Mouse (Mus musculus): ENCODE measurements around the gene Man1a. TPM values are rescaled to one million over a fixed set of nuclear protein-coding genes. Genes with fewer than 3 reads are reported as not detected.

The Man1a gene
- polyA plus RNA-seq, 1 experiment from 2014 or later: 4.0 TPM

DNA sequence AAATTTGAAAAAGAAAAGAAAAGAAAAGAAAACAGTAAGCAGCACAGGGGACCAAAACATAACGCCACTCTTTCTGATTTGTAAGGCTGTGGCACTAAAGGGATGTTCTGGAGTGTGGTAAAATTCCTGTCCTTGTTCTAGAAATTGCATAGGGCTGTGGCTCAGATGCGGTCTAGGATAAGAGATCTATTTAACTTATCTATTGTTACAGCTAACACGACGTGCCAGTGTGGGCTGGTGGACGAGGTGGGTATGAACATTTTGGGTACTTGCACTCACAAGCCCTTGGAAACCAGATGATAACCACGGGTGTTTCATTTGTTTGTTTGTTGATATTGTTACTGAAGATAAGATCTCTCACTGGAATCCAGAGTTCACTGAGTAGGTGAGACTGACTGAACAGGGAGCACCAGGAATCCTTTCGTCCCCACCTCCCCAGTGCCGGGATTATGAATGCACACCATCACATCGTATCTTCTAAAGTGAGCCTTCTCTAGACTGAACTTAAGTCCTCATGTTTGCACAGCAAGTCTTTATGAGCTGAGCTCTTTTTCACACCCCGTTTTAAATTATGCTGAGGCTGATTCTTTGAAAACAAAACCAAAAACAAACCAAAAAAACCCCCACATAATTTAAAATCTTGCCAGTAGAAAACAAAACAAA, 38.9 kb downstream of the Man1a start:
- H3K9ac ChIP-seq: no peak overlapping the region
- H3K4me3 ChIP-seq: no peak overlapping the region
- no peaks in the 10 kb centered on the region for H3K27me3 ChIP-seq
- H3K4me2 ChIP-seq: no peak overlapping the region
- no peak overlapping the region for H3K27ac ChIP-seq
- WGBS: 79% methylated on average over 10 of the region's 10 CpGs
- H3K36me3 ChIP-seq: no peaks in the 10 kb centered on the region
- H3K9me3 ChIP-seq: no peaks in the 10 kb centered on the region
- no peaks in the 10 kb centered on the region for H3K4me1 ChIP-seq
- ATAC-seq (ENCODE audit: insufficient number of reproducible peaks, insufficient read depth, low FRiP score, low TSS enrichment, low read depth): no peak

- ATAC-seq (ENCODE audit: insufficient number of reproducible peaks, insufficient read depth, low FRiP score, low TSS enrichment, low read depth): no peak
- H3K27ac ChIP-seq: no peak overlapping the region
- H3K9ac ChIP-seq: no peak overlapping the region
- H3K4me2 ChIP-seq: no peak overlapping the region
- H3K4me1 ChIP-seq: no peaks in the 10 kb centered on the region
- H3K4me3 ChIP-seq: no peak overlapping the region
- H3K9me3 ChIP-seq: no peaks in the 10 kb centered on the region
- H3K36me3 ChIP-seq: no peaks in the 10 kb centered on the region
- H3K27me3 ChIP-seq: no peaks in the 10 kb centered on the region
- 100% methylated on average over 1 of the region's 1 CpGs for WGBS
These were observed 40.8 kb downstream of the Man1a start for GRCm38 (mm10) chr10:54035586-54035985.

DNA sequence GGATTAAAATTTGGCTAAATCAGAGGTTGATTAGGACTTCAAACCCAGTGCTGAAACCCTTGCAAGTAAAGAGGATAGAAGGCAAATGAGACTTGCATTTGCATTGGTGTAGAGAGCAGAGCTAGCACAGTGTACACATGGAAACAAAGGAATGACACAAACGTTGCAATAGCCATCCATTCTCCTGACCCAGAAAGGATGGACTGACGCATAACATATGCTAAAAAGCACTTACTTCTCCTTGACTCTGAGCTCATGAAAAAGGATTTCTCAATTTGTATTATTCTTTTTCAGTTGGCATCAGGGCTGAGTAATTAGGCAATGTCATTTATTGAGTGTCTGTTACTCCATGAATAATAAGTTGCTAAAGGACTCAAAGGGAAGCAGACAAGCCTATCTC, 41.6 kb downstream of the Man1a start:
- 67% methylated on average over 2 of the region's 2 CpGs for WGBS
- Histone ChIP-seq H3K27me3 (no peaks in the 10 kb centered on the region), H3K36me3 (no peaks in the 10 kb centered on the region), H3K27ac (no peak overlapping the region), H3K9ac (no peak overlapping the region), H3K4me1 (no peaks in the 10 kb centered on the region), H3K4me3 (no peak overlapping the region), H3K4me2 (no peak overlapping the region), H3K9me3 (no peaks in the 10 kb centered on the region)
- no peak for ATAC-seq (ENCODE audit: insufficient number of reproducible peaks, insufficient read depth, low FRiP score, low TSS enrichment, low read depth)

- ATAC-seq (ENCODE audit: insufficient number of reproducible peaks, insufficient read depth, low FRiP score, low TSS enrichment, low read depth): no peak
- Histone ChIP-seq H3K4me1 (no peaks in the 10 kb centered on the region), H3K9ac (no peak overlapping the region), H3K9me3 (no peaks in the 10 kb centered on the region), H3K4me3 (no peak overlapping the region), H3K27me3 (no peaks in the 10 kb centered on the region), H3K4me2 (no peak overlapping the region), H3K36me3 (no peaks in the 10 kb centered on the region), H3K27ac (no peak overlapping the region)
- 87% methylated on average over 9 of the region's 9 CpGs for WGBS
These were observed 43.9 kb downstream of the Man1a start for GRCm38 (mm10) chr10:54032316-54033092.

GRCm38 (mm10) chr10:54028866-54029265, 47.5 kb downstream of the Man1a start:
- Histone ChIP-seq H3K4me3 (no peak overlapping the region), H3K4me2 (no peak overlapping the region), H3K9ac (no peak overlapping the region), H3K4me1 (no peaks in the 10 kb centered on the region), H3K9me3 (no peaks in the 10 kb centered on the region), H3K27ac (no peak overlapping the region), H3K27me3 (no peaks in the 10 kb centered on the region), H3K36me3 (no peaks in the 10 kb centered on the region)
- ATAC-seq (ENCODE audit: insufficient number of reproducible peaks, insufficient read depth, low FRiP score, low TSS enrichment, low read depth): no peak
- 85% methylated on average over 4 of the region's 4 CpGs for WGBS

DNA sequence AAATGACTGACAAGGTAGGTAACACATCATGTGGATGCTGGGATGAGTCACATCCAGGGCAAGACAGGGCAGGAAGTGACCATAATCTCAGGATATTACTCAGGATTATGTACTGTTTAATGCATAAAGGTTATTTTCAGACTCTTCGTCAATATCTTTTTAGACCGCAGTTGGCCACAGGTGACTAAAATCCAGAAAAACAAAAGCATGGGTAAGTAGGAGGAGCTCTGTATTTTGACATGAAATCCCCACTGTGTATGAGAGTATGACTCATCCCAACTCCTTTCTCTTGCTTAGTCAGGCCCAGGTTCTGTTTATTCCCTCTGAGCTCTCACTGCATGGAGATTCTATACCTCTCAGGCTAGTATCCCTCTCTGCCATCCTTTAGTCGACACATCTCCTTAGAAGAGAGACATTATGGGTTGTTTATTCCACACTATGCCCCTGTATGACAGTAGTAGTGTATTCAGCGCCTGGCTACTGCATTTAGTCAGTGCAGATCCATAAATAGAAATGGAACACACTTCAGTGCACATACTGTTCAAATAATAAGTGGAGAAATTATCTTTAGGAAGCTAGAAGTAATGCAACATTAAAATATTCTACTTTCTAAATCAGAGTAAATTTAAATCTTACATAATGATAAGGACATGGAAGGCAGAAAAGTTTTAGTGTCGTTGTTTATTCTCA, 49.5 kb downstream of the Man1a start:
- H3K9ac ChIP-seq: no peak overlapping the region
- no peaks in the 10 kb centered on the region for H3K4me1 ChIP-seq
- H3K9me3 ChIP-seq: no peaks in the 10 kb centered on the region
- H3K27me3 ChIP-seq: no peaks in the 10 kb centered on the region
- H3K4me3 ChIP-seq: no peak overlapping the region
- no peak overlapping the region for H3K27ac ChIP-seq
- WGBS: 86% methylated on average over 5 of the region's 5 CpGs
- no peak overlapping the region for H3K4me2 ChIP-seq
- ATAC-seq (ENCODE audit: insufficient number of reproducible peaks, insufficient read depth, low FRiP score, low TSS enrichment, low read depth): no peak
- H3K36me3 ChIP-seq: no peaks in the 10 kb centered on the region

- Histone ChIP-seq H3K36me3 (no peaks in the 10 kb centered on the region), H3K9ac (no peak overlapping the region), H3K27me3 (no peaks in the 10 kb centered on the region), H3K27ac (no peak overlapping the region), H3K4me2 (no peak overlapping the region), H3K9me3 (no peaks in the 10 kb centered on the region), H3K4me1 (no peaks in the 10 kb centered on the region), H3K4me3 (no peak overlapping the region)
- ATAC-seq (ENCODE audit: insufficient number of reproducible peaks, insufficient read depth, low FRiP score, low TSS enrichment, low read depth): no peak
- 93% methylated on average over 4 of the region's 4 CpGs for WGBS
These were observed 50.3 kb downstream of the Man1a start for GRCm38 (mm10) chr10:54026101-54026500.

GRCm38 (mm10) chr10:54017904-54018454, 58.4 kb downstream of the Man1a start:
- H3K27me3 ChIP-seq: no peaks in the 10 kb centered on the region
- H3K36me3 ChIP-seq: no peaks in the 10 kb centered on the region
- ATAC-seq (ENCODE audit: insufficient number of reproducible peaks, insufficient read depth, low FRiP score, low TSS enrichment, low read depth): no peak
- WGBS: 47% methylated on average over 5 of the region's 5 CpGs
- H3K27ac ChIP-seq: no peak overlapping the region
- H3K9me3 ChIP-seq: no peaks in the 10 kb centered on the region
- no peaks in the 10 kb centered on the region for H3K4me1 ChIP-seq
- no peak overlapping the region for H3K4me3 ChIP-seq
- no peak overlapping the region for H3K4me2 ChIP-seq
- H3K9ac ChIP-seq: no peak overlapping the region

DNA sequence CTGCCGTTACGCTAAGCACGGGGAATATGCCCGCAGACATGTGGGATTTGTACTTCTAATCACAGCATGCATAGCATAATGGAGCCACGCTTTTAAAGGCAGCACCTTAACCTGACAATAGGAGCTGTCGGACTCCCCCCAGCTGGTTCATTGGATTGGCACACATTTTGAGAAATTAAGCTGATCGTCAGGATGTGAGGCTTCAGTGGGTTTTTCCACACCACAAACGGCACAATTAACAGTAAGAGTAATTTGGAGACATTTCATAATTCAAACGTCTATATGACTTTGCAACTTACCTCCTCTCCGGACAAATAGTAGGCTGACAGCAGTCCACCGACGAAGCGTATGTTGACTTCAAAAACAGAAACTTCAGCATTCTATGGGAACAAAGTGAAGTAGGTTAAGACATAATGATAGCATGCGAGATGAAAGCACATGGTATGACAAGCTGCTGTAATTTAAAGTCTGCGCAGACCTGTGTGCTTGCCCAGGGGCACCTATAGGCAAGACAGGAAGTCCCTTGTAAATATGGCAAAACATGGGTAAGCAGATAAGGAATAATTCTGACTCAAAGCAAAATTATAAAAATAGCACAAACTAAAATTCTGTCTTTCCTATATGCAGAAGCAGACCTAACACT, 62.2 kb downstream of the Man1a start:
- Histone ChIP-seq H3K4me2 (no peak overlapping the region), H3K4me1 (no peaks in the 10 kb centered on the region), H3K27ac (no peak overlapping the region), H3K9ac (no peak overlapping the region), H3K4me3 (no peak overlapping the region), H3K36me3 (no peaks in the 10 kb centered on the region), H3K9me3 (no peaks in the 10 kb centered on the region), H3K27me3 (no peaks in the 10 kb centered on the region)
- WGBS: 66% methylated on average over 15 of the region's 15 CpGs
- ATAC-seq (ENCODE audit: insufficient number of reproducible peaks, insufficient read depth, low FRiP score, low TSS enrichment, low read depth): no peak

DNA sequence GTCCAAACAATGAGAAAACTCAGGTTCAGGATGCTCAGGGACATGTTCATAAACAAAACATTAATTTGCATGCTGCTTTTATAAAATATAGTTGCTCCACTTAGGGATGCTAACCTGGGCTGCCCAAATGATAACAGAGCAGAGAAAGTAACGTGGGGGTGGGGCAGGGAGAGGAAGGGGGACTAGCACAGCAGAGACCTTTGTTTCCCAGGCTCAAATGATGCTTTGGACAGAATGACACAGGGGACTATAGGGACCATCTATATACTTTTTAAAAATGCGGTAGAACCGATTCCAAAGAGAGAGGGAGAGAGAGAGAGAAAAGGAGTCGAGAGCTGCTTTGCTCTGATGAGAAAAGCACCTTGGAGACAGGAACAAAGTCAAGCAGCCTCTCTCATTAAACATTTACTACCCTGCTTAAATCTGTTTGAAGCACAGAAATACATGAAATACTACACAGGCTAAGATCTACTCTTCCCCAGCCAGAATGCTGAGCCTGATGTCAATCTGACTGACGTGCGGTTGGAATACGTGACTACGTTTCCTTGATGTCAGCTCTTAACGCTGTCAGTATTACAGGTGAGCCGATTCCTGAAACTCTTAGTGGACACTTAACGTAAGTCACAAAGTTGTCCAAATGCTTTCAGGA, 63.1 kb downstream of the Man1a start:
- Histone ChIP-seq H3K9me3 (no peaks in the 10 kb centered on the region), H3K27ac (no peak overlapping the region), H3K4me2 (no peak overlapping the region), H3K4me3 (no peak overlapping the region), H3K9ac (no peak overlapping the region), H3K36me3 (no peaks in the 10 kb centered on the region), H3K4me1 (no peaks in the 10 kb centered on the region), H3K27me3 (no peaks in the 10 kb centered on the region)
- ATAC-seq (ENCODE audit: insufficient number of reproducible peaks, insufficient read depth, low FRiP score, low TSS enrichment, low read depth): no peak
- 75% methylated on average over 11 of the region's 11 CpGs for WGBS

DNA sequence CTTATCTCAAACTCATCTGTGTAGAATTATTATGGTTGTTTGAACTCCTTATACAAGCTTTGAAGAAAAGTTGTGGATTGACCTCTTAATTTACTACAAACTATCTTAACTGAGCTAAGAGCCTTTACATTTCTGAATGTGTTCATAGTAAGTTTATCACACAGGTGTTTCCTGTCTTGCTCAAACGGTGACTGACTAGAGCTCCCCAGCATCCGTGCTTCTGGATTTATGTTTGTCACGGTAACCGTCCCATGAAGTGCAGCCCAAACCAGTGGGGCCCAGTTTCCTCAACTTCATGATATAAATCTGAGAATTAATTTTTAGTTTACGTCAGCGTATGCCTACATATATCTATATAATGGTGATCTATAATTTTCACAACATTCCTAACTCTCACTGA, 67.3 kb downstream of the Man1a start:
- no peak overlapping the region for H3K9ac ChIP-seq
- H3K4me2 ChIP-seq: no peak overlapping the region
- ATAC-seq (ENCODE audit: insufficient number of reproducible peaks, insufficient read depth, low FRiP score, low TSS enrichment, low read depth): no peak
- no peaks in the 10 kb centered on the region for H3K27me3 ChIP-seq
- no peak overlapping the region for H3K27ac ChIP-seq
- H3K4me3 ChIP-seq: no peak overlapping the region
- H3K4me1 ChIP-seq: no peaks in the 10 kb centered on the region
- no peaks in the 10 kb centered on the region for H3K9me3 ChIP-seq
- no peaks in the 10 kb centered on the region for H3K36me3 ChIP-seq
- 78% methylated on average over 6 of the region's 6 CpGs for WGBS
